Mouse (Mus musculus): ENCODE measurements around the gene Amer3. TPM values are rescaled to one million over a fixed set of nuclear protein-coding genes. Genes with fewer than 3 reads are reported as not detected.
"Not testable (repeated sequence)": the region's sequence is repeated elsewhere in the genome, so short reads cannot be mapped to it uniquely, and the experiment has no call there.

The Amer3 gene
- polyA plus RNA-seq (2015; fragmentation: Nextera tagmentation; extraction: Ambion mirVana): 0.07 and 0.18 TPM in 2 replicates

GRCm38 (mm10) chr1:34578851-34579781 is at the start of gene Amer3:
Amer3 (plus strand) TSS chr1:34579657.
- 0% methylated on average over 45 of the region's 53 CpGs for WGBS
- peak within 1 kb of the TSS; percentile 48; the same call in 1 of the 2 replicates for H3K9ac ChIP-seq (replicated peaks; ENCODE audit: low read length)
- H3K4me3 ChIP-seq (ENCODE audit: low read length): peak within 1 kb of the TSS; percentile 46

GRCm38 (mm10) chr1:34534574-34534973 is 44.9 kb upstream of the Amer3 start:
- WGBS: 52% methylated on average over 3 of the region's 3 CpGs
- H3K4me1 ChIP-seq (ENCODE audit: insufficient read depth, low read length); H3K4me2 ChIP-seq (replicated peaks; ENCODE audit: low read depth, low read length); H3K27ac ChIP-seq (ENCODE audit: low read length); H3K9me3 ChIP-seq (ENCODE audit: low read length); H3K9ac ChIP-seq (replicated peaks; ENCODE audit: low read length); H3K4me3 ChIP-seq (ENCODE audit: low read length); H3K36me3 ChIP-seq (ENCODE audit: insufficient read depth, low read length); ATAC-seq (ENCODE audit: low FRiP score, low TSS enrichment): not testable (repeated sequence)
- H3K27me3 ChIP-seq (ENCODE audit: insufficient read depth, low read length): peaks cover 29% of the 10 kb centered on the region

More at GRCm38 (mm10) chr1:34578851-34579781, at the start of gene Amer3:
- peaks cover 6% of the 10 kb centered on the region; the same call in 1 of the 2 replicates for H3K4me1 ChIP-seq (ENCODE audit: insufficient read depth, low read length)
- H3K27ac ChIP-seq (ENCODE audit: low read length): no peak within 1 kb of the TSS
- no peaks in the 10 kb centered on the region for H3K36me3 ChIP-seq (ENCODE audit: insufficient read depth, low read length)
- peak within 1 kb of the TSS; percentile 78 for H3K4me2 ChIP-seq (replicated peaks; ENCODE audit: low read depth, low read length)
- peaks cover 30% of the 10 kb centered on the region for H3K27me3 ChIP-seq (ENCODE audit: insufficient read depth, low read length)
- no peaks in the 10 kb centered on the region for H3K9me3 ChIP-seq (ENCODE audit: low read length)
- ATAC-seq (ENCODE audit: low FRiP score, low TSS enrichment): peak; percentile 88

GRCm38 (mm10) chr1:34535043-34535698 is 44.3 kb upstream of the Amer3 start, which contains the start of gene Cfc1:
Cfc1 (plus strand) TSS chr1:34535648.
- peak within 1 kb of the TSS; percentile 42 for H3K4me2 ChIP-seq (replicated peaks; ENCODE audit: low read depth, low read length)
- 28% methylated on average over 7 of the region's 7 CpGs for WGBS

DNA sequence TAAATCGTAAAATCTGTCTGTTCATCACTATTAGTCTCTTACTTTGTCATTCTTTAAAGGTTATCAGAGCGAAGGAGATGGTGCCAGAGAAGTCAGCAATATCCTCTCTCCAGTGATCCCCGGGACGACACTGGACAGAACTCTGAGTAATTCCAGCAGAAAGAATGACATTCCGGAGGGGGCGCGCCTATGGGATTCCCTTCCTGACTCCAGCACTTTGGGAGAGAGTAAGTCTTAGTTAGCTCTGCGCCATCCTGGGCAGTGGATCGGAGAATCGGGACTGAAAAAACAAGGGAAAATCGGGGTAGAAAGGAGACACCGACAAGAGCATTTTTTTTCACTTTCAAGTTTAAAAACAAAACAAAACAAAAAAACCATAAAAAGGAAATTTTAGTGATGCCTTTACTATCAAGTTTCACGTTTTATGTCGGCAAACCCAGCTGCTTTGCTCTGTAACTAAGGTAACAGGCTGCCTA is 43.1 kb upstream of the Amer3 start:
- no peaks in the 10 kb centered on the region for H3K9me3 ChIP-seq (ENCODE audit: low read length)
- peaks cover 7% of the 10 kb centered on the region; the same call in 1 of the 2 replicates for H3K4me1 ChIP-seq (ENCODE audit: insufficient read depth, low read length)
- ATAC-seq (ENCODE audit: low FRiP score, low TSS enrichment): no peak
- H3K9ac ChIP-seq (replicated peaks; ENCODE audit: low read length): no peak overlapping the region
- WGBS: under 1% methylated on average over 14 of the region's 14 CpGs
- H3K27ac ChIP-seq (ENCODE audit: low read length): no peak overlapping the region
- H3K27me3 ChIP-seq (ENCODE audit: insufficient read depth, low read length): peaks cover 29% of the 10 kb centered on the region
- H3K4me3 ChIP-seq (ENCODE audit: low read length): peak overlapping the region; percentile 26
- H3K4me2 ChIP-seq (replicated peaks; ENCODE audit: low read depth, low read length): peak overlapping the region; percentile 42
- H3K36me3 ChIP-seq (ENCODE audit: insufficient read depth, low read length): no peaks in the 10 kb centered on the region

More at GRCm38 (mm10) chr1:34535043-34535698, 44.3 kb upstream of the Amer3 start, which contains the start of gene Cfc1:
- not testable (repeated sequence) for H3K9ac ChIP-seq (replicated peaks; ENCODE audit: low read length); H3K9me3 ChIP-seq (ENCODE audit: low read length); ATAC-seq (ENCODE audit: low FRiP score, low TSS enrichment); H3K4me1 ChIP-seq (ENCODE audit: insufficient read depth, low read length); H3K36me3 ChIP-seq (ENCODE audit: insufficient read depth, low read length); H3K27ac ChIP-seq (ENCODE audit: low read length)
- peak within 1 kb of the TSS; percentile 26; the same call in 1 of the 2 replicates for H3K4me3 ChIP-seq (ENCODE audit: low read length)
- peaks cover 29% of the 10 kb centered on the region for H3K27me3 ChIP-seq (ENCODE audit: insufficient read depth, low read length)

- Histone ChIP-seq H3K9me3 (ENCODE audit: low read length) (no peaks in the 10 kb centered on the region), H3K9ac (replicated peaks; ENCODE audit: low read length) (no peak overlapping the region), H3K36me3 (ENCODE audit: insufficient read depth, low read length) (no peaks in the 10 kb centered on the region), H3K4me3 (ENCODE audit: low read length) (peak overlapping the region; percentile 26), H3K27ac (ENCODE audit: low read length) (no peak overlapping the region), H3K4me2 (replicated peaks; ENCODE audit: low read depth, low read length) (peak overlapping the region; percentile 42), H3K4me1 (ENCODE audit: insufficient read depth, low read length) (peaks cover 7% of the 10 kb centered on the region; the same call in 1 of the 2 replicates), H3K27me3 (ENCODE audit: insufficient read depth, low read length) (peaks cover 29% of the 10 kb centered on the region)
- 2% methylated on average over 16 of the region's 16 CpGs for WGBS
- peak; percentile 78 for ATAC-seq (ENCODE audit: low FRiP score, low TSS enrichment)
These were observed 42.5 kb upstream of the Amer3 start for GRCm38 (mm10) chr1:34536767-34537485.

- Histone ChIP-seq H3K4me3 (ENCODE audit: low read length) (no peak overlapping the region), H3K27ac (ENCODE audit: low read length) (no peak overlapping the region), H3K9me3 (ENCODE audit: low read length) (no peaks in the 10 kb centered on the region), H3K4me2 (replicated peaks; ENCODE audit: low read depth, low read length) (no peak overlapping the region), H3K36me3 (ENCODE audit: insufficient read depth, low read length) (no peaks in the 10 kb centered on the region), H3K9ac (replicated peaks; ENCODE audit: low read length) (no peak overlapping the region), H3K4me1 (ENCODE audit: insufficient read depth, low read length) (no peaks in the 10 kb centered on the region), H3K27me3 (ENCODE audit: insufficient read depth, low read length) (no peaks in the 10 kb centered on the region)
- 79% methylated on average over 1 of the region's 1 CpGs for WGBS
- no peak for ATAC-seq (ENCODE audit: low FRiP score, low TSS enrichment)
These were observed 32.4 kb upstream of the Amer3 start for GRCm38 (mm10) chr1:34547074-34547473.

DNA sequence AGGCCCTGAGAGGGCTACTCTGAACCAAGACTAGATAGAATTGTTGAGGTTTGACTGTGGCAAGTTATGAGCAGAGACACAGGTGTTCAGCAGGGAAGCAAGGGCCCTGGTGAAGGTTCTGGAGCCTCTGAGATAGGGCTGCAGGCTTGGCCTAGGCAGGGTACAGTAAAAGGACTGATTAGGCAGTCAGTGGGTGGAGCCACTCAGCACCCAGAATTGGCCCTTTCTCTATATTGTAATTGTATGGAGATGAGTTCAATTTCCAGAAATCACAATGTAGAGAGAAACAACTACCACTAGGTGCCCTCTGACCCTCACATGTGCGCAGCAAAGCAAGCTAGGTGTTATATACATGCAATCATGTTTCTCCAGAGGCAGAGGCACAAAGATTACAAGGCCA is 25.8 kb upstream of the Amer3 start:
- Histone ChIP-seq H3K4me2 (replicated peaks; ENCODE audit: low read depth, low read length) (no peak overlapping the region), H3K36me3 (ENCODE audit: insufficient read depth, low read length) (no peaks in the 10 kb centered on the region), H3K4me1 (ENCODE audit: insufficient read depth, low read length) (no peaks in the 10 kb centered on the region), H3K27ac (ENCODE audit: low read length) (no peak overlapping the region), H3K4me3 (ENCODE audit: low read length) (no peak overlapping the region), H3K27me3 (ENCODE audit: insufficient read depth, low read length) (no peaks in the 10 kb centered on the region), H3K9me3 (ENCODE audit: low read length) (no peaks in the 10 kb centered on the region), H3K9ac (replicated peaks; ENCODE audit: low read length) (no peak overlapping the region)
- ATAC-seq (ENCODE audit: low FRiP score, low TSS enrichment): no peak
- 90% methylated on average over 1 of the region's 1 CpGs for WGBS

DNA sequence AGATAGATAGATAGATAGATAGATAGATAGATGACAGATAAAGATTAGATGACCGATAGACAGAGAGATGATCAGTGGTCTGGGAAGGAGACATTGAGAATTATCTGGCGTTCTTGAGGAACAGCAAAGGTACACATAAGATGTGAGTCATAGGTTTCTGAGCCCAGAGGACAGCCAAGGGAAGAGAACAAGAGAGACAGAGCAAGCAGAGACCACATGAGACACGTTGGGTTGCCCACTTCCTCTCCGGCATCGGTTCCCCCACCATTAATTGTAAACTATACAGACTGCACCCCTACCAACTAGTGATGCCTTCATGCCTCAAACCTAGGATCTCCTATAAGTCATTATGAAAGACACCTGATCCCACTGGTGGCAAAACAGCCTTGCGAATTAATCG is 25.2 kb upstream of the Amer3 start:
- H3K4me1 ChIP-seq (ENCODE audit: insufficient read depth, low read length): no peaks in the 10 kb centered on the region
- H3K27me3 ChIP-seq (ENCODE audit: insufficient read depth, low read length): no peaks in the 10 kb centered on the region
- no peak overlapping the region for H3K9ac ChIP-seq (replicated peaks; ENCODE audit: low read length)
- H3K27ac ChIP-seq (ENCODE audit: low read length): no peak overlapping the region
- no peak overlapping the region for H3K4me2 ChIP-seq (replicated peaks; ENCODE audit: low read depth, low read length)
- H3K4me3 ChIP-seq (ENCODE audit: low read length): no peak overlapping the region
- WGBS: 91% methylated on average over 7 of the region's 7 CpGs
- ATAC-seq (ENCODE audit: low FRiP score, low TSS enrichment): no peak
- no peaks in the 10 kb centered on the region for H3K9me3 ChIP-seq (ENCODE audit: low read length)
- H3K36me3 ChIP-seq (ENCODE audit: insufficient read depth, low read length): no peaks in the 10 kb centered on the region

DNA sequence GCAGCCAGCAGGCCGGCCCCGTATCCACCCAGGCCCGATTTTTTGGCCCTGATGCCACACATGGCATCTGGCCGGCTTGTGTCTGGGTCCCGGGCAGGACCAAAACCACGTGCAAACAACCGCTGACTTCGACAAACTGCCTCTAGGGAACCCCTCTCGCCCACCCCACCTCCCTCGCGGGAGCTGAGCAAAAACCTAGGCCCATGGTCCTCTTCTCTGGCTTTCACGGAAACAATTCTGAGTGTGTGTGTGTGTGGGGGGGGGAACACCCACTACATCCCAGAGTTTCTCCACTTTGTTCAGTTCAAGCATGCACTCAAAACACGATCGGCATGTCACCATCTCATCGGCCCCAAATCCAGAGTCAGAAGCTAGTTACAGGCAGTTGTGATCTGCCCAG is 18.6 kb upstream of the Amer3 start, which contains the start of gene Prss40:
TSS of gene Prss40 (minus strand) at position 101 of the 400 bp plus-strand sequence.
- Histone ChIP-seq H3K36me3 (ENCODE audit: insufficient read depth, low read length) (no peaks in the 10 kb centered on the region), H3K27me3 (ENCODE audit: insufficient read depth, low read length) (no peaks in the 10 kb centered on the region), H3K9me3 (ENCODE audit: low read length) (0 out of 2 replicates have a peak, but pooled peaks cover 3% of the 10 kb centered on the region), H3K4me1 (ENCODE audit: insufficient read depth, low read length) (no peaks in the 10 kb centered on the region), H3K27ac (ENCODE audit: low read length) (no peak within 1 kb of the TSS), H3K4me2 (replicated peaks; ENCODE audit: low read depth, low read length) (no peak within 1 kb of the TSS), H3K4me3 (ENCODE audit: low read length) (no peak within 1 kb of the TSS), H3K9ac (replicated peaks; ENCODE audit: low read length) (no peak within 1 kb of the TSS)
- 86% methylated on average over 15 of the region's 15 CpGs for WGBS
- ATAC-seq (ENCODE audit: low FRiP score, low TSS enrichment): no peak
